Comparison of ENCODE assay signal across 15 mouse cellular contexts in genomic region chr10:42227751-42228241, GRCm38 (mm10). TPM values are rescaled to one million over a fixed set of nuclear protein-coding genes. Genes with fewer than 3 reads are reported as not detected.
DNase-seq lines count a peak whose midpoint lies in the region; ATAC-seq and TF ChIP-seq lines count a peak whose summit lies in the region.
"Had no signal": no experiment of that assay in that cellular context is flagged by ENCODE, and none has a peak within 500 bp of the region (broad histone marks: within the 10 kb centered on the region; RNA-seq: fewer than 3 reads in every experiment).

No protein-coding gene starts in this region.

- H3K27ac ChIP-seq in heart, embryonic 11.5 days (ENCODE audit: low read depth, low read length): no peak overlapping the region
- H3K27ac ChIP-seq in lung, postnatal 0 days (ENCODE audit: low read length): peak overlapping the region; percentile 21; the same call in 1 of the 2 replicates
- H3K27ac ChIP-seq: macrophage; neural tube, embryonic 15.5 days had no signal

- H3K9ac ChIP-seq in heart, embryonic 11.5 days (ENCODE audit: low read depth, low read length): no peak overlapping the region
- H3K9ac ChIP-seq in lung, postnatal 0 days (replicated peaks; ENCODE audit: low read depth): no peak overlapping the region
- H3K9ac ChIP-seq: neural tube, embryonic 15.5 days had no signal

- H3K27me3 ChIP-seq in heart, embryonic 11.5 days (ENCODE audit: control insufficient read depth, insufficient read depth, low read length): no peaks in the 10 kb centered on the region
- no peaks in the 10 kb centered on the region for H3K27me3 ChIP-seq in lung, postnatal 0 days (replicated peaks; ENCODE audit: insufficient read depth, low read length)
- H3K27me3 ChIP-seq: neural tube, embryonic 15.5 days; Patski had no signal

- TF ChIP-seq CTCF in lung, postnatal 0 days (IDR thresholded peaks at IDR 0.05): no peak

- H3K4me1 ChIP-seq in heart, embryonic 11.5 days (ENCODE audit: control insufficient read depth, insufficient read depth, low read length): 0 out of 2 replicates have a peak, but pooled peaks cover 11% of the 10 kb centered on the region
- H3K4me1 ChIP-seq in lung, postnatal 0 days (ENCODE audit: insufficient read depth, low read depth, low read length): peaks cover 12% of the 10 kb centered on the region

- TF ChIP-seq EP300 in lung, postnatal 0 days (IDR thresholded peaks at IDR 0.05): no peak

- H3K4me2 ChIP-seq in heart, embryonic 11.5 days: no peak overlapping the region
- H3K4me2 ChIP-seq in lung, postnatal 0 days (replicated peaks; ENCODE audit: low read depth, low read length): no peak overlapping the region
- H3K4me2 ChIP-seq: liver, embryonic 11.5 days; neural tube, embryonic 15.5 days had no signal

- 70% methylated on average over 4 of the region's 4 CpGs for WGBS in heart, embryonic 11.5 days (ENCODE audit: insufficient replicate concordance)
- 48% methylated on average over 4 of the region's 4 CpGs for WGBS in lung, postnatal 0 days

- no peak for ATAC-seq in heart, embryonic 11.5 days (replicated peaks; ENCODE audit: insufficient number of reproducible peaks, low FRiP score, low TSS enrichment)
- no peak for ATAC-seq in lung, postnatal 0 days
- ATAC-seq: Patski had no signal

- no peaks in the 10 kb centered on the region for H3K36me3 ChIP-seq in heart, embryonic 11.5 days (ENCODE audit: control insufficient read depth, insufficient read depth, low read length)
- no peaks in the 10 kb centered on the region for H3K36me3 ChIP-seq in lung, postnatal 0 days (ENCODE audit: insufficient read depth, low read length)
- H3K36me3 ChIP-seq: neural tube, embryonic 15.5 days had no signal

- peak; percentile 62 to 72 for DNase-seq in heart, adult 18-20 months
- DNase-seq in lung, postnatal 0 days (ENCODE audit: low spot score): no peak
- DNase-seq in lung, postnatal 4 days: no peak
- peak; percentile 86 for DNase-seq in cerebellum, adult 9-11 months
- DNase-seq in skeletal muscle tissue, adult 2 months (ENCODE audit: low read depth, low spot score): peak; percentile 46
- no peak for DNase-seq in B cell, adult 2 months
- DNase-seq in spleen, adult 18-20 months: no peak
- DNase-seq: adrenal gland, postnatal 10 days; kidney, postnatal 10 days; thymus, postnatal 4 days had no signal

- H3K9me3 ChIP-seq in heart, embryonic 11.5 days (replicated peaks; ENCODE audit: control insufficient read depth, low read length): no peaks in the 10 kb centered on the region
- H3K9me3 ChIP-seq in lung, postnatal 0 days (ENCODE audit: low read length): no peaks in the 10 kb centered on the region
- H3K9me3 ChIP-seq: neural tube, embryonic 15.5 days had no signal

- H3K4me3 ChIP-seq in heart, embryonic 11.5 days (ENCODE audit: low read depth, low read length): no peak overlapping the region
- H3K4me3 ChIP-seq in lung, postnatal 0 days (ENCODE audit: low read depth, low read length): no peak overlapping the region
- H3K4me3 ChIP-seq: neural tube, embryonic 15.5 days had no signal

RNA-seq across cellular contexts. Expression of gene Foxo3, which starts 48.8 kb away (rescaled TPM):
- total RNA-seq in heart, adult 18-20 months (2021): 10 to 100 TPM; 76.2 to 94.4 TPM
- polyA plus RNA-seq in heart, embryonic 11.5 days (2014; fragmentation: Nextera tagmentation; extraction: Ambion mirVana): 5.2 and 7.3 TPM in 2 replicates
- 15.2 and 22.9 TPM in 2 replicates for polyA plus RNA-seq in lung, postnatal 0 days (2015; fragmentation: Nextera tagmentation; extraction: Ambion mirVana)

Comparison
In these comparisons a context has a peak if more than half of its experiments do, and no peak if none do; other contexts are left out.
1. DNase-seq: peak in heart, adult 18-20 months (2 of 2), cerebellum, adult 9-11 months (single experiment) and skeletal muscle tissue, adult 2 months (single experiment); none in lung, postnatal 0 days (single experiment), lung, postnatal 4 days (0 of 2), B cell, adult 2 months (0 of 2) and spleen, adult 18-20 months (0 of 2).